Mouse (Mus musculus): ENCODE measurements at regions not wholly inside any gene's neighbourhood (a gene's known extent, or its start where the extent isn't known, plus 50 kb on each side); places are given as distances from the start of the nearest gene placed in this dataset.

DNA sequence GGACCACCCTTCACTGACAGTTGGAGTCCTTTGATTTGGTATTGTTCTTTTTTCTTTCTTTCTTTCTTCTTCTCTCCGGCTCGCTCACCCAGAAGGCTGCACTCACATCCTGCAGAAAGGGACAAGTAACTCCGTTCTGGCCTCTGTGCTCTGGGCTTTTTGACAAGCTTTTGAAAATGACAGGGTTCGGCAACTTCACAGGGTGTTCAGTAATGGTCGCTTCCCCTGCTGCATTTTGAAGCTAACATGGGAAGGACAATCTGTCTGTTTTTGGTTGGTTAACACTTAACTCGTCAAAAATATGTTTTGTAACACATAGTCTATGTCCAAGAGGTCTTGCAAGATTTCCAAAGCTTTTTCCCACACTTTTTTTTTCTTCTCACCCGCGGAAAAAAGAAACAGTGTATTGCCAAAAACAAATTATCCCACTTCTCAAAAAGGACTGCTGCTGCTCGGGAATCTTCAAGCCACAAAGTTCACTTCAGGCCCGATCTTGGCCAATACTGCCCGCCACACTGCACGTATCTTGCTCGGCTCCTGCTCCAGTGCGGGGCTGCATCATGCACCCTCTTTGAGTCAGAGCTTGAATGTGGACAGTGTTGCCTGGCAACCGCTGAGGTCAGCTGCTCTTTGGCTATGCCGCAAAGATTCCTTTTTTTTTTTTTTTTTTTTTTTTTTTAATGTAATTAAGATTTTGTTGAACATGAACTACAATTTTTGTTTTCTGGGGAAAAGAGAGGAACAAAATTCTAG is 209.4 kb upstream of the Inhba start:
- H3K9me3 ChIP-seq, result no peaks in the 10 kb centered on the region
- no peaks in the 10 kb centered on the region for H3K27me3 ChIP-seq (ENCODE audit: insufficient read depth, poor library complexity, severe bottlenecking)
- H3K27ac ChIP-seq, result no peak overlapping the region
- 0 out of 2 replicates have a peak, but pooled peaks cover 2% of the 10 kb centered on the region for H3K4me1 ChIP-seq (replicated peaks)
- H3K36me3 ChIP-seq, result no peaks in the 10 kb centered on the region
- peak; percentile 46 for DNase-seq (ENCODE audit: low spot score)
- H3K4me3 ChIP-seq, result no peak overlapping the region
- WGBS, result 54% methylated on average over 16 of the region's 16 CpGs

DNA sequence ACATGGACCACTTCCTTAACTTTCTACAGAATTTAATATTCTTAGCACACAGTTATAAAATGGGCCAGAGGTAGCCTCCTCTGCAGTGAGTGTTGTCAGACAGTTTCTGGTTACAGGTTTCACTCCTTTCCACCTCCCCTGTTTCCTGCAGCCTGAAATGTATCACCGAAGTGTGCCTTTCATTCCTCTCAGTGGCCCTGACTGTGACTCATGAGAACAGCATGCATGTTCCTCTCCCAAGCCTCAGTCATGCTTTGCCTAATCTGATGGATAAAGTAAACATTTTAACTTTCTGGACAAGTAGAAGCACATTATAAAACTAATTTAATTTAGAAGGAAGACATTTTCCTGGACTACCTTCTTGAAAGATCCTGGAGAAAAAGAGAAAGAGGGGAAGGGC is 207.7 kb upstream of the Inhba start:
- no peaks in the 10 kb centered on the region for H3K27me3 ChIP-seq (ENCODE audit: insufficient read depth, poor library complexity, severe bottlenecking)
- H3K9me3 ChIP-seq, result no peaks in the 10 kb centered on the region
- WGBS, result 74% methylated on average over 1 of the region's 1 CpGs

DNA sequence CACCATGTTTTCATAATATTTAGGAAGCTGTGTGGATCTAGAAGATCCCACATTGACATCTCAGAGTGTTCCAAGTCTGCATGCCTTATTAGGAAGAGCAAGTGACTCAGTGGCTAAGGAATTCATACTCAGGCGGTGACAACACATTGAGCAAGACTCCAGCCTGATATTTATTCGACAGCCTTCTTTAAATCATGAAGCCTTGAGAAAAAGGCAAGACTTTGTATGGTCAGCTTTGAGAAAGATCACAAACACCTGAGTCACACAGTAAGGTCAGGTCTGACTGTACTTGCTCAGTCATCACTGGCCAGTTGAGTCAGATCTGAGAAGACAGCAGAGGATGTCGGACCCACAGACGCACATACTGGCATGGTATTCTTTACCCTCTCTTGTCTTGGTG is 204.7 kb upstream of the Inhba start:
- H3K27me3 ChIP-seq (ENCODE audit: insufficient read depth, poor library complexity, severe bottlenecking), result no peaks in the 10 kb centered on the region
- H3K4me3 ChIP-seq, result no peak overlapping the region
- no peaks in the 10 kb centered on the region for H3K36me3 ChIP-seq
- no peak overlapping the region for H3K27ac ChIP-seq
- no peak for DNase-seq (ENCODE audit: low spot score)
- 93% methylated on average over 4 of the region's 4 CpGs for WGBS
- H3K4me1 ChIP-seq (replicated peaks), result 0 out of 2 replicates have a peak, but pooled peaks cover 2% of the 10 kb centered on the region
- no peaks in the 10 kb centered on the region for H3K9me3 ChIP-seq

More for the DNA sequence above, 207.7 kb upstream of the Inhba start:
- H3K27ac ChIP-seq, result no peak overlapping the region
- 0 out of 2 replicates have a peak, but pooled peaks cover 2% of the 10 kb centered on the region for H3K4me1 ChIP-seq (replicated peaks)
- no peak overlapping the region for H3K4me3 ChIP-seq
- no peak for DNase-seq (ENCODE audit: low spot score)
- H3K36me3 ChIP-seq, result no peaks in the 10 kb centered on the region

DNA sequence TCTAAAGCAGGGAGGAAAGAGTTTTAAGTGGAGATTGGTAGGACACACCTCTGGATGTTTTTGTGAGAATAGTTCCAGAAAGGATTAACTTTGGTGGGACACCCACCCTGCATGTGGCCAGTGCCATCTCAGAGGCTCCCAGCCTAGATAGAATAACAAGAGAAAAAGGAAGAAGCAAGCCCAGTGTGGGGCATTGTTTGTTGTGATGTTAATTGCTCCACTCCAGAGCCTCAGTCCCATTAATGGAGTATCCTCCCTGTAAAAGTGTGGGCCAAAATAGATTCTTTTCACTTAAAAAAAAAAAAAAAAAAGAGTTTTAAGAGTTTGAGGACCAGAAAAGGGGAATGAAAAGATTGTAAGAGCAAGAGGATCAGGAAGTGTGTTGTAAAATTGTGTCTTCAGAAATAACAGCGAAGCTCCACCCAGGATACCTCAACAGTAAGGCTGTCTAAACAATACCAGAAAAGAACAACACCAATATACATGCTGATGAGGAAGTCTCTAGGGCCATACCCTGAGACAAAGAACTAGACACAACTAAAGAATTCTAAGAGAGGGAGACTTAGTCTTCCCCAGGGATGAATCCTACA is 189.3 kb upstream of the Inhba start:
- Histone ChIP-seq H3K36me3 (no peaks in the 10 kb centered on the region), H3K4me1 (replicated peaks) (no peaks in the 10 kb centered on the region), H3K4me3 (no peak overlapping the region), H3K9me3 (no peaks in the 10 kb centered on the region), H3K27me3 (ENCODE audit: insufficient read depth, poor library complexity, severe bottlenecking) (no peaks in the 10 kb centered on the region), H3K27ac (no peak overlapping the region)
- DNase-seq (ENCODE audit: low spot score), result no peak
- WGBS, result 43% methylated on average over 1 of the region's 1 CpGs

DNA sequence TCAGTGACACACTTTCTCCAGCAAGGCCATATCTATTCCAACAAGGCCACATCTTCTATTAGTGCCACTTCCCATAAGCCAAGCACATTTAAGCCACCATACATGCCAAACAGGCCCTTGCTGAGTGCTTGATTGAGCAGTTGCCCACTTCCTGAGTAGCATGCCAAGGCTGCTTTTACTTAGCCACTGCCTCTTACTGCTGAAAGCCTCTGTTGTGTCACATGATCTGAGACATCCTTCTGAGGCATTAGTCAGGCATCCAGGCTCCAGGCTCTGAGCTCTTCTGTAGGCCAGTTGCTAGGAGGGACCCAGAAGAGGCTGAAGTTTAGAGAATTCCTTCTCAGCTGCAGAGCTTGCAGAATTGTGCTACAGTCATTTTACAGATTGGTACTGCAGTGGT is 165.8 kb upstream of the Inhba start:
- Histone ChIP-seq H3K36me3 (no peaks in the 10 kb centered on the region), H3K27me3 (ENCODE audit: insufficient read depth, poor library complexity, severe bottlenecking) (no peaks in the 10 kb centered on the region), H3K4me1 (replicated peaks) (no peaks in the 10 kb centered on the region), H3K9me3 (no peaks in the 10 kb centered on the region), H3K27ac (no peak overlapping the region), H3K4me3 (no peak overlapping the region)
- DNase-seq (ENCODE audit: low spot score), result no peak

DNA sequence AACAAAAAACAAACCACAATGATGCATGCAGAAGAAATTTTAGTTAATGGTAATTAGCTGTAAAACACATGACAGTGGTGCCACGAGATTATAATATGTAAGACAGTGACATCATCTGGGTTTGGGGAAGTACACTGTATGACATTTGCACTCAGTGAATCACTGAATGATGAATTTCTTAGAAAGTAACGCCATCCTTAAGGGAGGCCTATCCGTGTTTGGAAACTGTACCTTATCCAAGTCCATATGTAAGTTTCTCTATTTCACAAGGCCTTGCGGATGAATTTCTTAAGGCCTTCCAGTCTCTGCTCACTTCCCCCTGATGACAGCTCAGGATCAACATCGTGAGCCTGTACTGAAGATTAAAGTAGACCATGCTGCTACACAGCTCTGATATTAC is 163.6 kb upstream of the Inhba start:
- Histone ChIP-seq H3K9me3 (no peaks in the 10 kb centered on the region), H3K4me3 (no peak overlapping the region), H3K27ac (no peak overlapping the region), H3K36me3 (no peaks in the 10 kb centered on the region), H3K4me1 (replicated peaks) (no peaks in the 10 kb centered on the region), H3K27me3 (ENCODE audit: insufficient read depth, poor library complexity, severe bottlenecking) (no peaks in the 10 kb centered on the region)
- WGBS, result 87% methylated on average over 5 of the region's 5 CpGs
- no peak for DNase-seq (ENCODE audit: low spot score)

DNA sequence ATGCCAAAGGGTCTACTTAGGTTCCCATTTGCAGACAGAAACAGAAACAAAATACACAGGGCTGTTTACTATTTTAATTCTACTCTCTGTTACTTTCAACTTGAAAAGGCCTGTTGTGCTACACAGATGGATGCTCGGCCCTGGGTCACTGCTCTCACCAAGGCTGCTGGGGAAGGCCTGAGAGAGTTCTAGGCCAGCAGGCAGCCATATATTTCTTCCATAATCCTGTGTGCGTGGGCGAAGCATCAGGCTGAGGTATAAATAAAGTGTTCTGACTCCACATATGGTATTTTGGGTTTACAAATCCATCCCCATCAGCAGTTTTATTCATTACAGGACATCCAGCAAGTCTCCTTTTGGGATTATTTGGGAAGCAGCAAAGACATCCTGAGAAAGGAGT is 162.5 kb upstream of the Inhba start:
- no peaks in the 10 kb centered on the region for H3K4me1 ChIP-seq (replicated peaks)
- H3K27ac ChIP-seq, result no peak overlapping the region
- no peak for DNase-seq (ENCODE audit: low spot score)
- WGBS, result 82% methylated on average over 3 of the region's 3 CpGs
- no peaks in the 10 kb centered on the region for H3K36me3 ChIP-seq
- H3K9me3 ChIP-seq, result no peaks in the 10 kb centered on the region
- no peak overlapping the region for H3K4me3 ChIP-seq
- no peaks in the 10 kb centered on the region for H3K27me3 ChIP-seq (ENCODE audit: insufficient read depth, poor library complexity, severe bottlenecking)

DNA sequence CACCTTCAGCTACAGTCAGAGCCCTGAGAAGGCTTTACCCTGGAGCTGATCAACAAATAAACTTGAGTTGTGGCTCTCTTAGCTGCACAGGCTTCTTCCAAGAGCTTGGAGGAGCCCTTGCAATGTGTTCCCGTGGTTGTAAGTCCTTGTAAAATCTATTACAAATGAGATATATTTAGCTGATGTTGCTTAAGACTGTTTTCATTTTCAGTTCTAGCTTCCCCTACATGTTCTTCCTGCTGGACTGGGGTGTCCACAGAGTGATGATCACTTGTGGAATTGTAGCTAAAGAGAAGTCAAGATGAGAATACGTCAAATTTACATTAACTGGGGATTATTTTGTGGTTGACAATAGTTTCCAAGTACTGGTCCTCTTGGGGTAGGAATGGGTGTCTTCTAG is 161.3 kb upstream of the Inhba start:
- no peaks in the 10 kb centered on the region for H3K27me3 ChIP-seq (ENCODE audit: insufficient read depth, poor library complexity, severe bottlenecking)
- WGBS, result 92% methylated on average over 2 of the region's 2 CpGs
- no peaks in the 10 kb centered on the region for H3K4me1 ChIP-seq (replicated peaks)
- H3K9me3 ChIP-seq, result no peaks in the 10 kb centered on the region
- no peak for DNase-seq (ENCODE audit: low spot score)
- H3K27ac ChIP-seq, result no peak overlapping the region
- H3K4me3 ChIP-seq, result no peak overlapping the region
- H3K36me3 ChIP-seq, result no peaks in the 10 kb centered on the region

DNA sequence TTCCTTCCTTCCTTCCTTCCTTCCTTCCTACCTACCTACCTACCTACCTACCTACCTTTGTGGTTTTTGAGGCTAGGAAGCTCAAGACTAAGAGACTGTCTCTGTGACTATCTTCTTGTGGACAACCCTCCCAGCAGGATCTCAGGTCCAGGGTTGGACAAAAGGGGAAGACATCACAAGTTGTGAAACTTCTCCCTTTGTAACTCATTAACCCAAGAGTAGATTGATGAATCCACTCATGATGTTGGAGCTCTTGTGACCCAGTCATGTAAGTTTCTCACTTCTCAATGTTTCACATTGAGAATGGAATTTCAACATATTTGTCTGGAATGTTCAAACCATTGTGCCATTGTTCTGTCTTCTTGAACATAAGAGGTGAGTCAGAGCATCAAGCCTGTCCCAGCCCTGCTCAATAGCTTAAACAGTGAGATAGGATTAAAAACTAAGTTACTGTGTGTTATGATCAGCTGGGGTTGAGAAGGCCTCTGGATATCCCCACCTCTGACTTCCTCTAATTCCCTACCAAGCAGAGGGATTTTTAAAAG is 158.6 kb upstream of the Inhba start:
- no peak for DNase-seq (ENCODE audit: low spot score)
- no peaks in the 10 kb centered on the region for H3K9me3 ChIP-seq
- H3K27me3 ChIP-seq (ENCODE audit: insufficient read depth, poor library complexity, severe bottlenecking), result no peaks in the 10 kb centered on the region
- H3K36me3 ChIP-seq, result no peaks in the 10 kb centered on the region
- H3K4me1 ChIP-seq (replicated peaks), result no peaks in the 10 kb centered on the region
- H3K4me3 ChIP-seq, result no peak overlapping the region
- no peak overlapping the region for H3K27ac ChIP-seq

DNA sequence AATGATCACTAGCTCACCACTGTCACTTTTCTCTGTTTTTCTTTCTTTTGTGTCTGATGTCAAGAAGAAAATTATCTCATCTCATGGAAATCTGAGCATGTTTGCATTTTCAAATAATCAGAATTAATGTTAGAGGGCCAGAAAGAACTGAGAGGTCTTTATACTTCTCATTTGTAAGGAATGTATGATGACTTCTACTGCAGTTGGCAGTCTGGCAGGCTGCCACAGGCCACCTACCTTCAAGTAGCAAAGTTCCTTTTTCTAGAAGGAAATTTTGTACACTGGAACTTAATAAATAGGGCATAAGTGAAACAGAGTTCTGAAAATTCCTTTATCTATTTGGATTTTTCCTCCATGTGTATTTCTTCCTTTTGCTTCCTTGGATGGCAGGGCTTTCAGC is 148.7 kb upstream of the Inhba start:
- DNase-seq (ENCODE audit: low spot score), result no peak
- Histone ChIP-seq H3K4me1 (replicated peaks) (no peaks in the 10 kb centered on the region), H3K27ac (no peak overlapping the region), H3K36me3 (no peaks in the 10 kb centered on the region), H3K9me3 (no peaks in the 10 kb centered on the region), H3K4me3 (no peak overlapping the region), H3K27me3 (ENCODE audit: insufficient read depth, poor library complexity, severe bottlenecking) (no peaks in the 10 kb centered on the region)

DNA sequence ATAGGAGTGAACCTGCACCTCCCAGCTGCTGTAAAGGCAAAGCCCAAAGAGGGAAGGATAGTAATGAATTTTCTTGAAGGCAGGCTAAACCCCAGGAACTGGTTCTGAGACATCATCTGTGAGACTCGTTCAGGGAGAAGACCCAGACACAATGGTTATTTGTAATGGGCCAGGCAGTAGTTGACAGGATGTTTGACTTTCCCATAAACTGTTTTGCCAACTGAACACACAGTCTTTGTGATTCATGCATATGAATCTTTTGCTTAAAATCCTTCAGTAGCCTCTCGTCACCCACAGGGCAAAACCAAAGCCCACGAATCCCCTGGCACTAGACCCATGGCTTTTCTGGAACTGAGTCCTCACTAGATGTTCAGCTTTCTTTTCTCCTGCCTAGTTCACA is 148.3 kb upstream of the Inhba start:
- Histone ChIP-seq H3K9me3 (no peaks in the 10 kb centered on the region), H3K4me3 (no peak overlapping the region), H3K27me3 (ENCODE audit: insufficient read depth, poor library complexity, severe bottlenecking) (no peaks in the 10 kb centered on the region), H3K4me1 (replicated peaks) (no peaks in the 10 kb centered on the region), H3K36me3 (no peaks in the 10 kb centered on the region), H3K27ac (no peak overlapping the region)
- WGBS, result 56% methylated on average over 3 of the region's 3 CpGs
- no peak for DNase-seq (ENCODE audit: low spot score)

DNA sequence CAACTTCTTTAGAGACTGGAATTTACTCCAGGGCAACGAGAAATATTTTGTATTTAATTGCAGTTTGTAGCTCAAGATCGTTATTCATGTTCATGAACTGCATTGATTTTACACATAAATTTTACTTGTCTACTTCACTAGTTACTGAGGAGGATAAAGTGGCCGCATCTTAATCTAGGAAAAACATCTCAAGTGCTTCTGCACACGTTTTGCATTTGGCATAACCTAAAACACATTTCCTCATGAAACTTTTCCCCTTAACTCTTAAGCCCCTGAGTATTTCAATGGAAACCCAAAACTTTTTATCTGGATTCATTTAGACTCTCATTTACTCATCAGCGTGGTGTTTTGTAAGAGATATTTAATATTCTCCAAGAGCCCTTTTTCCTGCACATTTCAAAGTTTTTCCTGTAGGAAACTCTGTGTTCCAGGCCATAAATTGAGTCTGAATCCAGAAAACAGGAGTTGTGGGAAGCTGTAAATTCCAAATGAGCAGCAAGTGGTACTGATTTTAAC is 144.5 kb upstream of the Inhba start:
- no peaks in the 10 kb centered on the region for H3K27me3 ChIP-seq (ENCODE audit: insufficient read depth, poor library complexity, severe bottlenecking)
- H3K9me3 ChIP-seq, result no peaks in the 10 kb centered on the region
- no peak overlapping the region for H3K27ac ChIP-seq
- H3K4me3 ChIP-seq, result no peak overlapping the region
- WGBS, result 73% methylated on average over 5 of the region's 5 CpGs
- H3K4me1 ChIP-seq (replicated peaks), result no peaks in the 10 kb centered on the region
- no peak for DNase-seq (ENCODE audit: low spot score)
- no peaks in the 10 kb centered on the region for H3K36me3 ChIP-seq

DNA sequence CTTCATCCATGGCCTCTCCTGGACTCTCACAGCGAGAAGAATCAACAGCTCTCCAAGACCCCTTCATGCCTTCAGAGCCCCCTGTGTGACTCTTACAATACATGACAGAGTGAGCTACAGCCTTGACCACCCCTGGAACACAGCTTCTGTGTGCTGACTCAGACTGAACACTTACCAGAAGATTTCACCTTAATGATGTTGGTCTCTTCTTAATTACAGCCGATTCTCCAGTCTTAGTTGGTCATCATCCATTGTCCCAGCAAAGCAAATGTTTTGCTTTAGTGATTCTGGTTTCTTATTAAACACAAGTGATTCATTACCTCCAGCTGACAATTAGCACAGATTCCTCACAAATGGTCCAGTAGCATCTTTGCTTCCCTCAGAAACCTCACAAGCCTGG is 134.0 kb upstream of the Inhba start:
- H3K4me1 ChIP-seq (replicated peaks), result no peaks in the 10 kb centered on the region
- H3K27me3 ChIP-seq (ENCODE audit: insufficient read depth, poor library complexity, severe bottlenecking), result no peaks in the 10 kb centered on the region
- H3K36me3 ChIP-seq, result no peaks in the 10 kb centered on the region
- H3K9me3 ChIP-seq, result no peaks in the 10 kb centered on the region
- 88% methylated on average over 2 of the region's 2 CpGs for WGBS
- no peak overlapping the region for H3K4me3 ChIP-seq
- no peak overlapping the region for H3K27ac ChIP-seq
- DNase-seq (ENCODE audit: low spot score), result no peak
